In the genomic region with DNA sequence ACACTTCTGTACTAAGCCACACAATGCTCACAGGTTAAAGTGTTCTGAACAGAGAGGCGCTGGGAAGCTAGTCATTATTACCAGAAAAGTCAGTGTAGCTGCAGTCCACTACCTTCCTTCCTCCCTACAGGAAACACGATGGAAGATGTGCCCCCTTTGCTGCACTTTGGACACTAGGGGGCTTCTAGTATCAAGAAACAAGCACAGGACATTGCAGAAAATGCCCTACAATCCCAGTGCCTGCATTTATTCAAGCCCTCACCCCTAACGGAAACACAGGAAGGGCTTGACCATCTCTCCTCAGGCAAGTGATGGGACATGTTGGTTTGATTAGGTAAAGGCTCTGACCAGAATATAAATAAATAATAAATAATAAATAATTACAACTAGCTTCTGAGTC, we compare ENCODE assay signal across 10 mouse cellular contexts. TPM values are rescaled to one million over a fixed set of nuclear protein-coding genes. Genes with fewer than 3 reads are reported as not detected.
DNase-seq lines count a peak whose midpoint lies in the region; ATAC-seq and TF ChIP-seq lines count a peak whose summit lies in the region.
"Had no signal": no experiment of that assay in that cellular context is flagged by ENCODE, and none has a peak within 500 bp of the region (broad histone marks: within the 10 kb centered on the region; RNA-seq: fewer than 3 reads in every experiment).

No protein-coding gene starts in this region.

- peak; percentile 58 for DNase-seq in forebrain, embryonic 11.5 days (ENCODE audit: low spot score)
- DNase-seq in liver, postnatal 0 days = no peak
- no peak for DNase-seq in liver, embryonic 11.5 days (ENCODE audit: low spot score)
- peak; percentile 43 for DNase-seq in embryo, embryonic 11.5 days (ENCODE audit: low read depth, low spot score)
- DNase-seq in neural tube, embryonic 11.5 days (ENCODE audit: low spot score) = peak; percentile 57
- DNase-seq in adrenal gland, adult 18-20 months (ENCODE audit: low spot score in 2 of 2) = no peak
- DNase-seq in left cerebral cortex, adult 9 months (ENCODE audit: low spot score in 2 of 2) = no peak

- H3K4me3 ChIP-seq in forebrain, embryonic 11.5 days (ENCODE audit: low read depth, low read length) = no peak overlapping the region
- no peak overlapping the region for H3K4me3 ChIP-seq in forebrain, embryonic 16.5 days (replicated peaks; ENCODE audit: low read length)
- no peak overlapping the region for H3K4me3 ChIP-seq in liver, postnatal 0 days (ENCODE audit: low read depth, low read length)
- no peak overlapping the region for H3K4me3 ChIP-seq in liver, embryonic 11.5 days (ENCODE audit: low read depth, low read length)
- H3K4me3 ChIP-seq in neural tube, embryonic 11.5 days (ENCODE audit: low read depth, low read length) = no peak overlapping the region
- H3K4me3 ChIP-seq: heart, embryonic 13.5 days; megakaryocyte, embryonic 14.5 days had no signal

- H3K27ac ChIP-seq in forebrain, embryonic 11.5 days (ENCODE audit: low read depth, low read length) = no peak overlapping the region
- no peak overlapping the region for H3K27ac ChIP-seq in forebrain, embryonic 16.5 days (ENCODE audit: low read length)
- H3K27ac ChIP-seq in liver, postnatal 0 days (ENCODE audit: low read depth) = no peak overlapping the region
- no peak overlapping the region for H3K27ac ChIP-seq in liver, embryonic 11.5 days (ENCODE audit: low read depth, low read length)
- H3K27ac ChIP-seq in neural tube, embryonic 11.5 days (ENCODE audit: low read depth, low read length) = no peak overlapping the region
- H3K27ac ChIP-seq: heart, embryonic 13.5 days had no signal

- H3K36me3 ChIP-seq in forebrain, embryonic 11.5 days (ENCODE audit: control insufficient read depth, insufficient read depth, low read length) = no peaks in the 10 kb centered on the region
- H3K36me3 ChIP-seq in forebrain, embryonic 16.5 days (ENCODE audit: control insufficient read depth, insufficient read depth) = no peaks in the 10 kb centered on the region
- H3K36me3 ChIP-seq in liver, postnatal 0 days (replicated peaks; ENCODE audit: insufficient read depth, low read length) = no peaks in the 10 kb centered on the region
- H3K36me3 ChIP-seq in liver, embryonic 11.5 days (ENCODE audit: control insufficient read depth, insufficient read depth, low read length) = no peaks in the 10 kb centered on the region
- no peaks in the 10 kb centered on the region for H3K36me3 ChIP-seq in neural tube, embryonic 11.5 days (ENCODE audit: control insufficient read depth, insufficient read depth, low read length)
- H3K36me3 ChIP-seq: heart, embryonic 13.5 days had no signal

- no peak for TF ChIP-seq EP300 in liver, postnatal 0 days (IDR thresholded peaks at IDR 0.05; ENCODE audit: low read depth)

- no peaks in the 10 kb centered on the region for H3K9me3 ChIP-seq in forebrain, embryonic 11.5 days (ENCODE audit: control insufficient read depth, low read length)
- no peaks in the 10 kb centered on the region for H3K9me3 ChIP-seq in forebrain, embryonic 16.5 days (ENCODE audit: control insufficient read depth, low read length)
- no peaks in the 10 kb centered on the region for H3K9me3 ChIP-seq in liver, postnatal 0 days (ENCODE audit: low read length)
- no peaks in the 10 kb centered on the region for H3K9me3 ChIP-seq in liver, embryonic 11.5 days (ENCODE audit: control insufficient read depth, low read length)
- H3K9me3 ChIP-seq in neural tube, embryonic 11.5 days (ENCODE audit: control insufficient read depth, low read length) = no peaks in the 10 kb centered on the region
- H3K9me3 ChIP-seq: heart, embryonic 13.5 days; megakaryocyte, embryonic 14.5 days had no signal

- 25% methylated on average over 3 of the region's 3 CpGs for WGBS in forebrain, embryonic 11.5 days
- WGBS in forebrain, embryonic 16.5 days = 21% methylated on average over 3 of the region's 3 CpGs
- WGBS in liver, postnatal 0 days (ENCODE audit: insufficient replicate concordance) = 20% methylated on average over 3 of the region's 3 CpGs
- 14% methylated on average over 3 of the region's 3 CpGs for WGBS in liver, embryonic 11.5 days
- WGBS in neural tube, embryonic 11.5 days = 25% methylated on average over 3 of the region's 3 CpGs

- no peak overlapping the region for H3K9ac ChIP-seq in forebrain, embryonic 11.5 days (ENCODE audit: low read length)
- H3K9ac ChIP-seq in forebrain, embryonic 16.5 days (replicated peaks; ENCODE audit: low read depth, low read length) = no peak overlapping the region
- no peak overlapping the region for H3K9ac ChIP-seq in liver, postnatal 0 days (replicated peaks)
- H3K9ac ChIP-seq in liver, embryonic 11.5 days (ENCODE audit: low read depth, low read length) = no peak overlapping the region
- no peak overlapping the region for H3K9ac ChIP-seq in neural tube, embryonic 11.5 days (ENCODE audit: low read length)
- H3K9ac ChIP-seq: heart, embryonic 13.5 days had no signal

- no peak overlapping the region for H3K4me2 ChIP-seq in forebrain, embryonic 11.5 days (ENCODE audit: low read depth, low read length, severe bottlenecking)
- H3K4me2 ChIP-seq in forebrain, embryonic 16.5 days (ENCODE audit: low read length) = no peak overlapping the region
- H3K4me2 ChIP-seq in liver, postnatal 0 days (ENCODE audit: low read depth, low read length) = no peak overlapping the region
- no peak overlapping the region for H3K4me2 ChIP-seq in liver, embryonic 11.5 days
- no peak overlapping the region for H3K4me2 ChIP-seq in neural tube, embryonic 11.5 days (ENCODE audit: low read depth)
- H3K4me2 ChIP-seq: heart, embryonic 13.5 days had no signal

- TF ChIP-seq CTCF in liver, postnatal 0 days (IDR thresholded peaks at IDR 0.05; ENCODE audit: low read depth) = peak; percentile 57

- H3K4me1 ChIP-seq in forebrain, embryonic 11.5 days (replicated peaks; ENCODE audit: control insufficient read depth, insufficient read depth, low read length) = no peaks in the 10 kb centered on the region
- H3K4me1 ChIP-seq in forebrain, embryonic 16.5 days (replicated peaks; ENCODE audit: control insufficient read depth, insufficient read depth, low read length) = no peaks in the 10 kb centered on the region
- peaks cover 3% of the 10 kb centered on the region; the same call in 1 of the 2 replicates for H3K4me1 ChIP-seq in liver, postnatal 0 days (ENCODE audit: insufficient read depth)
- H3K4me1 ChIP-seq in liver, embryonic 11.5 days (replicated peaks; ENCODE audit: control insufficient read depth, insufficient read depth, low read length) = peaks cover 4% of the 10 kb centered on the region; the same call in 1 of the 2 replicates
- H3K4me1 ChIP-seq in neural tube, embryonic 11.5 days (ENCODE audit: control insufficient read depth, insufficient read depth, low read length) = no peaks in the 10 kb centered on the region

- no peak for ATAC-seq in forebrain, embryonic 11.5 days (replicated peaks; ENCODE audit: low FRiP score)
- ATAC-seq in forebrain, embryonic 16.5 days = no peak
- ATAC-seq in liver, postnatal 0 days = no peak
- ATAC-seq in liver, embryonic 11.5 days (replicated peaks; ENCODE audit: low FRiP score) = no peak
- no peak for ATAC-seq in neural tube, embryonic 11.5 days (ENCODE audit: insufficient read depth, low FRiP score, low TSS enrichment)

- no peaks in the 10 kb centered on the region for H3K27me3 ChIP-seq in forebrain, embryonic 11.5 days (ENCODE audit: control insufficient read depth, insufficient read depth, low read length)
- H3K27me3 ChIP-seq in forebrain, embryonic 16.5 days (replicated peaks; ENCODE audit: control insufficient read depth, insufficient read depth, low read length) = no peaks in the 10 kb centered on the region
- H3K27me3 ChIP-seq in liver, postnatal 0 days (ENCODE audit: insufficient read depth, low read length) = peaks cover 4% of the 10 kb centered on the region; the same call in 1 of the 2 replicates
- H3K27me3 ChIP-seq in liver, embryonic 11.5 days (replicated peaks; ENCODE audit: control insufficient read depth, insufficient read depth, low read length) = 0 out of 2 replicates have a peak, but pooled peaks cover 3% of the 10 kb centered on the region
- H3K27me3 ChIP-seq in neural tube, embryonic 11.5 days (ENCODE audit: control insufficient read depth, insufficient read depth, low read length) = no peaks in the 10 kb centered on the region
- H3K27me3 ChIP-seq: heart, embryonic 13.5 days had no signal

RNA-seq across cellular contexts. Expression of gene Lhfp, which starts 7.9 kb away (rescaled TPM):
- polyA plus RNA-seq in forebrain, embryonic 11.5 days (2014; fragmentation: Nextera tagmentation; extraction: Ambion mirVana) = 24.8 and 31.4 TPM in 2 replicates
- polyA plus RNA-seq in forebrain, embryonic 16.5 days (2015; fragmentation: Nextera tagmentation; extraction: Ambion mirVana) = 43.7 and 49.3 TPM in 2 replicates
- polyA plus RNA-seq in liver, postnatal 0 days (2015; fragmentation: Nextera tagmentation; extraction: Ambion mirVana) = 9.6 and 10.4 TPM in 2 replicates
- polyA plus RNA-seq in liver, embryonic 11.5 days (2014; fragmentation: Nextera tagmentation; extraction: Ambion mirVana) = 12.9 and 13.1 TPM in 2 replicates
- polyA plus RNA-seq in neural tube, embryonic 11.5 days (2014; fragmentation: Nextera tagmentation; extraction: Ambion mirVana) = 50.1 and 51.4 TPM in 2 replicates
- total RNA-seq in adrenal gland, adult 18-20 months (2021) = 10 to 100 TPM; 18.9 to 20.9 TPM

RNA-seq across cellular contexts. Expression of gene Cog6, which starts 16.4 kb away (rescaled TPM):
- 45.2 and 48.8 TPM in 2 replicates for polyA plus RNA-seq in forebrain, embryonic 11.5 days (2014; fragmentation: Nextera tagmentation; extraction: Ambion mirVana)
- 68.5 and 77.9 TPM in 2 replicates for polyA plus RNA-seq in forebrain, embryonic 16.5 days (2015; fragmentation: Nextera tagmentation; extraction: Ambion mirVana)
- polyA plus RNA-seq in liver, postnatal 0 days (2015; fragmentation: Nextera tagmentation; extraction: Ambion mirVana) = 8.8 and 11.1 TPM in 2 replicates
- polyA plus RNA-seq in liver, embryonic 11.5 days (2014; fragmentation: Nextera tagmentation; extraction: Ambion mirVana) = 28.7 and 34.3 TPM in 2 replicates
- 54.9 and 55.6 TPM in 2 replicates for polyA plus RNA-seq in neural tube, embryonic 11.5 days (2014; fragmentation: Nextera tagmentation; extraction: Ambion mirVana)
- total RNA-seq in adrenal gland, adult 18-20 months (2021) = 10 to 100 TPM; 31.1 to 33.8 TPM

Comparison
In these comparisons a context has a peak if more than half of its experiments do, and no peak if none do; other contexts are left out.
1. DNase-seq: peak in forebrain, embryonic 11.5 days (single experiment), embryo, embryonic 11.5 days (single experiment) and neural tube, embryonic 11.5 days (single experiment); none in liver, postnatal 0 days (single experiment), liver, embryonic 11.5 days (single experiment), adrenal gland, adult 18-20 months (0 of 2) and left cerebral cortex, adult 9 months (0 of 2).